Mouse (Mus musculus): ENCODE data around the gene Gm11937.

GRCm38 (mm10) chr11:99562580-99562979, 47.4 kb downstream of the Gm11937 start:
- no peak for TF ChIP-seq CTCF (IDR thresholded peaks at IDR 0.05; ENCODE audit: insufficient read depth, low read length)
- no peak for TF ChIP-seq POLR2A (IDR thresholded peaks at IDR 0.05; ENCODE audit: borderline replicate concordance, extremely low read depth, low read depth, low read length)

All from lung, adult 2 months (tissue).